In the genomic region with DNA sequence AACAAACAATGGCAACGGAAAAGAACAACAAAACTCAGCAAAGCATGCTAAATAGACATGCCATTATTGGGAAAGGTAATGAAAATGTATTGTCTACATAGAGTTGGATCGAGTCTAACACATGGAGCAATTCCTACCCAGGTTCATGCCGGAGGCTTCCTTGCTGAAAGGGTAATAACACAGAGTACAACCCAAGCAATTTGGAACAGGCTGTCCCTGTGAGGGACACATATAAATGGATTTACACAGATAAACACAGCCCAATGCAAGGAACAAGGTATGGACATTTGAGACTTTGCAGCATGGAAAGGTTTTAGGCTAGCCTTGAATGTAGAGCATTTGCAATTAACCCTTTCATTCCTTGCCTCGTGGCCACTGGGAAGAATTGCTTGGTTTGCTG, we compare ENCODE assay signal across 12 mouse cellular contexts.
DNase-seq lines count a peak whose midpoint lies in the region; ATAC-seq and TF ChIP-seq lines count a peak whose summit lies in the region.
"Had no signal": no experiment of that assay in that cellular context is flagged by ENCODE, and none has a peak within 500 bp of the region (broad histone marks: within the 10 kb centered on the region; RNA-seq: fewer than 3 reads in every experiment).

No protein-coding gene starts in this region.

- H3K27ac ChIP-seq in neural tube, embryonic 11.5 days (ENCODE audit: low read depth, low read length), result peak overlapping the region; percentile 58; the same call in 1 of the 2 replicates
- peak overlapping the region; percentile 82 for H3K27ac ChIP-seq in hindbrain, postnatal 0 days
- H3K27ac ChIP-seq in stomach, embryonic 16.5 days (ENCODE audit: low read length), result peak overlapping the region; percentile 33; the same call in 1 of the 2 replicates
- H3K27ac ChIP-seq: limb, embryonic 15.5 days had no signal

- ATAC-seq in cerebellum, adult (ENCODE audit: insufficient number of reproducible peaks, low FRiP score, low TSS enrichment), result 0 out of 2 replicates have a peak, but pooled peaks have one; percentile 51
- ATAC-seq in neural tube, embryonic 11.5 days (ENCODE audit: insufficient read depth, low FRiP score, low TSS enrichment), result no peak
- ATAC-seq in hindbrain, postnatal 0 days, result peak; percentile 58
- ATAC-seq in stomach, embryonic 16.5 days (ENCODE audit: insufficient read depth, low FRiP score), result 0 out of 2 replicates have a peak, but pooled peaks have one; percentile 7

- H3K9ac ChIP-seq in neural tube, embryonic 11.5 days (ENCODE audit: low read length), result no peak overlapping the region
- H3K9ac ChIP-seq in hindbrain, postnatal 0 days (replicated peaks; ENCODE audit: low read length), result no peak overlapping the region
- no peak overlapping the region for H3K9ac ChIP-seq in stomach, embryonic 16.5 days (ENCODE audit: low read length)
- H3K9ac ChIP-seq: limb, embryonic 15.5 days had no signal

- 79% methylated on average over 4 of the region's 4 CpGs for WGBS in neural tube, embryonic 11.5 days
- 44% methylated on average over 4 of the region's 4 CpGs for WGBS in hindbrain, postnatal 0 days
- 57% methylated on average over 4 of the region's 4 CpGs for WGBS in stomach, embryonic 16.5 days

- no peak for DNase-seq in cerebellum, postnatal 4 days (ENCODE audit: low spot score in 2 of 2)
- no peak for DNase-seq in neural tube, embryonic 11.5 days (ENCODE audit: low spot score)
- no peak for DNase-seq in neural tube, embryonic 10.5 days (ENCODE audit: extremely low spot score, low spot score)
- peak; percentile 26 for DNase-seq in hindbrain, postnatal 0 days (ENCODE audit: low spot score)
- DNase-seq in left cerebral cortex, adult 18-20 months (ENCODE audit: low spot score in 2 of 2), result no peak
- DNase-seq in adrenal gland, adult 18-20 months (ENCODE audit: low spot score in 2 of 2), result no peak
- DNase-seq: adrenal gland, adult 2 months; kidney, adult 2 months; lung, adult 2 months had no signal

- no peaks in the 10 kb centered on the region; the same call in 1 of the 2 replicates for H3K4me1 ChIP-seq in neural tube, embryonic 11.5 days (ENCODE audit: control insufficient read depth, insufficient read depth, low read length)
- H3K4me1 ChIP-seq in hindbrain, postnatal 0 days (ENCODE audit: insufficient read depth, low read length), result peaks cover 12% of the 10 kb centered on the region
- no peaks in the 10 kb centered on the region; the same call in 1 of the 2 replicates for H3K4me1 ChIP-seq in stomach, embryonic 16.5 days (ENCODE audit: control insufficient read depth, insufficient read depth, low read length)
- H3K4me1 ChIP-seq: limb, embryonic 15.5 days had no signal

- no peaks in the 10 kb centered on the region for H3K27me3 ChIP-seq in neural tube, embryonic 11.5 days (ENCODE audit: control insufficient read depth, insufficient read depth, low read length)
- no peaks in the 10 kb centered on the region for H3K27me3 ChIP-seq in hindbrain, postnatal 0 days (ENCODE audit: insufficient read depth, low read length)
- no peaks in the 10 kb centered on the region for H3K27me3 ChIP-seq in stomach, embryonic 16.5 days (ENCODE audit: control insufficient read depth, insufficient read depth, low read length)
- H3K27me3 ChIP-seq: limb, embryonic 15.5 days had no signal

- no peak overlapping the region for H3K4me3 ChIP-seq in neural tube, embryonic 11.5 days (ENCODE audit: low read depth, low read length)
- H3K4me3 ChIP-seq in hindbrain, postnatal 0 days (ENCODE audit: low read length), result no peak overlapping the region
- H3K4me3 ChIP-seq in stomach, embryonic 16.5 days (replicated peaks; ENCODE audit: low read length), result no peak overlapping the region
- H3K4me3 ChIP-seq: limb, embryonic 15.5 days had no signal

- no peaks in the 10 kb centered on the region for H3K36me3 ChIP-seq in neural tube, embryonic 11.5 days (ENCODE audit: control insufficient read depth, insufficient read depth, low read length)
- no peaks in the 10 kb centered on the region for H3K36me3 ChIP-seq in hindbrain, postnatal 0 days (ENCODE audit: insufficient read depth, low read length)
- no peaks in the 10 kb centered on the region for H3K36me3 ChIP-seq in stomach, embryonic 16.5 days (ENCODE audit: control insufficient read depth, insufficient read depth, low read length)
- H3K36me3 ChIP-seq: limb, embryonic 15.5 days had no signal

- no peaks in the 10 kb centered on the region for H3K9me3 ChIP-seq in neural tube, embryonic 11.5 days (ENCODE audit: control insufficient read depth, low read length)
- H3K9me3 ChIP-seq in hindbrain, postnatal 0 days (ENCODE audit: low read length), result no peaks in the 10 kb centered on the region
- H3K9me3 ChIP-seq in stomach, embryonic 16.5 days (replicated peaks; ENCODE audit: control insufficient read depth, low read length), result no peaks in the 10 kb centered on the region
- H3K9me3 ChIP-seq: limb, embryonic 15.5 days had no signal

- TF ChIP-seq CTCF in hindbrain, postnatal 0 days (IDR thresholded peaks at IDR 0.05; ENCODE audit: low read depth), result no peak

- H3K4me2 ChIP-seq in neural tube, embryonic 11.5 days (ENCODE audit: low read depth), result no peak overlapping the region
- H3K4me2 ChIP-seq in hindbrain, postnatal 0 days (ENCODE audit: low read depth, low read length), result peak overlapping the region; percentile 51
- no peak overlapping the region for H3K4me2 ChIP-seq in stomach, embryonic 16.5 days (ENCODE audit: low read depth, low read length)
- H3K4me2 ChIP-seq: limb, embryonic 15.5 days had no signal
